Mouse (Mus musculus): ENCODE results near the gene Scn8a. TPM values are rescaled to one million over a fixed set of nuclear protein-coding genes. Genes with fewer than 3 reads are reported as not detected.

The Scn8a gene
- polyA plus RNA-seq, 1 experiment from 2014 or later = 5.5 TPM

- peak; percentile 21; the same call in 1 of the 2 replicates for ATAC-seq (ENCODE audit: low FRiP score, low read depth)
- peak within 1 kb of the TSS; percentile 86 for H3K4me2 ChIP-seq (replicated peaks)
- peak within 1 kb of the TSS; percentile 75 for H3K27ac ChIP-seq
- peak within 1 kb of the TSS; percentile 88 for H3K9ac ChIP-seq
- no peaks in the 10 kb centered on the region for H3K9me3 ChIP-seq
- H3K4me1 ChIP-seq = peaks cover 60% of the 10 kb centered on the region
- peaks cover 5% of the 10 kb centered on the region; the same call in 1 of the 2 replicates for H3K36me3 ChIP-seq
- H3K27me3 ChIP-seq = no peaks in the 10 kb centered on the region
- under 1% methylated on average over 46 of the region's 96 CpGs for WGBS
- peak within 1 kb of the TSS; percentile 85 for H3K4me3 ChIP-seq
These were observed 208.4 kb downstream of the Scn8a start, which contains the start of gene Fignl2 for GRCm38 (mm10) chr15:101077813-101078730. Gene Fignl2 (minus strand): TSS chr15:101078567.

DNA sequence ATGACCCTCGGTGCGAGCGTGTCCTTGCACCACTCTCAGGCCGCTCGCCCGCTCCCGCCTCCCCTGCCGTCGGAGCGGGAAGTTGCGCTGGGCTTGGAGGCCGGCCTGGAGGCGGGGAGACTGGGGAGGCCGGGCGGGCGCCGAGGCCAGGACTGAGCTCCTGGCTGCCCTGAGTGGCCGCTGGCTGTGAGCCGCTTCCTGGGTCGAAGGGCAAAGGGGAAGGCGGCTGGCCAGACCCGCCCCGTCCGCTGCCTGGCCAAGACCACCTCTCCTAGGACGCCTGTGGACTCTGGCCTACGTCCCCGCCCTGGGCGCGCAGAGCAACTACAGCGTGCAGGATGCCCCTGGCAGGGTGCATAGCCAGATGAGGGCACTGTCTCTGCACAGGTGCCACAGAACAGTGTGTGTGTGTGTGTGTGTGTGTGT lies 209.1 kb downstream of the Scn8a start:
- peak; percentile 53 for ATAC-seq (ENCODE audit: low FRiP score, low read depth)
- Histone ChIP-seq H3K4me3 (peak overlapping the region; percentile 85), H3K9me3 (no peaks in the 10 kb centered on the region), H3K9ac (peak overlapping the region; percentile 88), H3K36me3 (no peaks in the 10 kb centered on the region), H3K4me1 (peaks cover 60% of the 10 kb centered on the region), H3K27me3 (no peaks in the 10 kb centered on the region), H3K27ac (peak overlapping the region; percentile 58; the same call in 1 of the 2 replicates), H3K4me2 (replicated peaks) (peak overlapping the region; percentile 86)
- WGBS = under 1% methylated on average over 28 of the region's 30 CpGs

DNA sequence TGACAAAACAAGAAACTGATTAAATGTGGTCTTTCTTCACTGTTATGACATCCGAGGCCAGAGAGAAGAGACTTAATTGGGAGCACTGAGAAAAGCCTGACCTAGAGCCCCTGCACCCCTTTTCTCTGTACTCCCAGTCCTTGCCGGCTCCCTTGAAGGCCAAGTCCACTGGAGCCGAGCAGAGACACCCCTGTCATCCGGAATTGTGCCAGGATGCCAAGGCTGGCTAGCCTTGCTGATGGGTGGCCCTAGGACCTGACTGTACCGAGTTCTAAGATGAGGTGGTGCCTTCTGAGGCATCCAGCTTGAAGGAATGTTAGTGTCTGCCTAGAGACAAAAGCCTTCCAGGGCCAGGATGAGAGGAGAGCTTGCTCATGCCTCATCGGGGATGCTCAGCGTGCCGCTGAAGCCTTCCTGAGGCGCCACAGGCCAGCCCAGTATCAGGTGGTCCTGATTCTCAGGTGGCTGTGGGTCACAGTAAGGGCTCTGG lies 210.4 kb downstream of the Scn8a start:
- H3K27me3 ChIP-seq = no peaks in the 10 kb centered on the region
- H3K36me3 ChIP-seq = no peaks in the 10 kb centered on the region
- WGBS = 85% methylated on average over 9 of the region's 9 CpGs
- H3K4me2 ChIP-seq (replicated peaks) = no peak overlapping the region
- H3K9ac ChIP-seq = no peak overlapping the region
- H3K27ac ChIP-seq = no peak overlapping the region
- H3K9me3 ChIP-seq = no peaks in the 10 kb centered on the region
- H3K4me3 ChIP-seq = no peak overlapping the region
- ATAC-seq (ENCODE audit: low FRiP score, low read depth) = no peak
- peaks cover 68% of the 10 kb centered on the region for H3K4me1 ChIP-seq

DNA sequence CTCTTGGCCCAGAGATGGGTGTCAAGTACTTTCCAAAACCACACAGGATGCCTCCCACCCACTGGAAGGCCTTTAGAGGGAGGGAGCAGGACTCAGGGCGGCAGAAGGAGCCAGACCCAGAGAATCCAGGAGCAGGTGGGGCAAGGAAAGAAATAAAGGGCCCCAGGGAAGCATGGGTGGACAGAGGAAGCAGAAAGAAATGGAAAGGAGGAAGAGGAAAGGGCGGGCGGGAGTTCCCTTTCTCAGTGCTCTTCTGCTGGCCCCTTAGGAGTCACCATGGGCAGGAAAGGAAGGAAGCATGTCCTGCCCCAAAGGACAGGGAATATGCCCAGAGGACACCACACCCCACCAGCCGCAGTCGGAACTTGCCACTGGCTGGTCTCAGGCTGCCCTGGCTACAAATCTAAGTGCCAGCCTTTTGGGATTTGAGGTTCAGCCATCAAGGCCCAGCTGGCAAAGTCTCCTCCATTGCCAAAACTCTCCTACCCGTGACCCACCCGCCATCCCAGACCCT lies 211.4 kb downstream of the Scn8a start:
- Histone ChIP-seq H3K27ac (peak overlapping the region; percentile 33; the same call in 1 of the 2 replicates), H3K4me3 (no peak overlapping the region), H3K4me2 (replicated peaks) (no peak overlapping the region), H3K4me1 (peaks cover 58% of the 10 kb centered on the region), H3K27me3 (no peaks in the 10 kb centered on the region), H3K36me3 (no peaks in the 10 kb centered on the region), H3K9ac (no peak overlapping the region), H3K9me3 (no peaks in the 10 kb centered on the region)
- WGBS = 68% methylated on average over 7 of the region's 7 CpGs
- no peak for ATAC-seq (ENCODE audit: low FRiP score, low read depth)

DNA sequence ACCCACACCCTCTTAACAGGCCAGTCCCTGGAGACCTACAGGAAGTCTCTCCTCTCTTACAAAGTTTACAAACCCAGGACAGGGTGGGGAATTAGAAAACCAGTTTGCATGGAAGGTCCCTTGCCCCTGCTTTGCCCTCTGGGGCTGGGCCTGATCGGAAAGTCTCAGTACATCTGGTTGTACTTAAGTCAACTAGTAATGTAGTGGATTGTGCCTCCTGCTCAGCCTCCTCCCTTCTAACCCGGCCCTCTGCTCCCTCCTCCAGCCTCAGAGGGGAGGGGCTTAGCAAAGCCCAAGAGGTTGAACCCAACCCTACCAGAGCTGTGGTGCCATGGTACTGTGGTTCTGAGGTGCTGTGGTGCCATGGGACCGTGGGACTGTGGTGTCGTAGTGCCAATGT lies 212.6 kb downstream of the Scn8a start:
- peak; percentile 20; the same call in 1 of the 2 replicates for ATAC-seq (ENCODE audit: low FRiP score, low read depth)
- no peaks in the 10 kb centered on the region for H3K9me3 ChIP-seq
- no peaks in the 10 kb centered on the region for H3K36me3 ChIP-seq
- H3K27ac ChIP-seq = peak overlapping the region; percentile 52; the same call in 1 of the 2 replicates
- 0 out of 2 replicates have a peak overlapping the region, but pooled peaks have one; percentile 1 for H3K4me2 ChIP-seq (replicated peaks)
- peaks cover 48% of the 10 kb centered on the region for H3K4me1 ChIP-seq
- whole genome bisulfite sequencing = 34% methylated on average over 4 of the region's 4 CpGs
- no peaks in the 10 kb centered on the region for H3K27me3 ChIP-seq
- H3K9ac ChIP-seq = no peak overlapping the region; the same call in 1 of the 2 replicates
- H3K4me3 ChIP-seq = no peak overlapping the region

DNA sequence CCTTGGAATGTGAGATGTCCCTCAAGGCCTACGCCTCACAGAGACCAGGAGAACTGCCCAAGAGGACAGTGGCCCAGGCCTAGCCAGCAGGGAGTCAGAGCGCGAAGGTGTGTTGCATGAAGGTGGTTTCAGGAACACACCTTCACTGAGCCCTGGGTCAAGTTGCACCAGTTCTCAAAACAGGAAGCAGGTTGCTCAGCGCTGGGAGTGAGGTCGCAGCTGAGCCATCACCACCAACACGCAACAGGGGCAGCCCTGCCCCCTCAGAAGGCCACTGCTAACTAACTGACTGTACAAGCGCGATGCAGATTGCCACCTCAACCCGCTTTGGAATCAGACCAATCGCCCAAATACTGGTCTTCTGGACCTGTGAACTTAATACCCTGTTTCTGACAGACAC lies 214.8 kb downstream of the Scn8a start:
- WGBS = 60% methylated on average over 10 of the region's 10 CpGs
- H3K9ac ChIP-seq = peak overlapping the region; percentile 35; the same call in 1 of the 2 replicates
- H3K4me2 ChIP-seq (replicated peaks) = no peak overlapping the region
- H3K27me3 ChIP-seq = no peaks in the 10 kb centered on the region
- peaks cover 33% of the 10 kb centered on the region for H3K4me1 ChIP-seq
- no peak overlapping the region for H3K27ac ChIP-seq
- no peak for ATAC-seq (ENCODE audit: low FRiP score, low read depth)
- H3K9me3 ChIP-seq = no peaks in the 10 kb centered on the region
- no peaks in the 10 kb centered on the region for H3K36me3 ChIP-seq
- H3K4me3 ChIP-seq = no peak overlapping the region

DNA sequence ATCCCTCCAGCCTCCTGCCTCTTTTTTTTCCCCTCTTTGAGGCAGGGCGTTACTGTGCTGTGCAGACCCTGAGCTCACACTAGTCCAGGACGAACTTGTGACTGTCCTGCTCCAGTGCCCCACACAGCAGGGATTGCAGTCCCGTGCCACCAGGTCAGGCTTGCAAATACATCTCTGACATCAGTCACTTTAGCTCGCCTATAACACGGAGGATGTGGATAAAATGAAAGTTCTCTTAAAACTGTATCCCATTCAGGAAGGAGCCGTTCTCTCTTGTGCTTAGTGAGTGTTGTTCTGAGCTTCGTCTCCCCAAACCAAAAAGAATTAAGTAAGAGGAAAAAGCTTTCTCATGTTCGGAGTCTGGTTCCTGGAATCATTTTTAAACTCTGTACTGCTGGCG lies 216.8 kb downstream of the Scn8a start:
- H3K27ac ChIP-seq = no peak overlapping the region
- no peak for ATAC-seq (ENCODE audit: low FRiP score, low read depth)
- H3K9ac ChIP-seq = no peak overlapping the region
- no peaks in the 10 kb centered on the region for H3K9me3 ChIP-seq
- WGBS = 65% methylated on average over 9 of the region's 9 CpGs
- H3K4me1 ChIP-seq = peaks cover 23% of the 10 kb centered on the region
- no peaks in the 10 kb centered on the region for H3K27me3 ChIP-seq
- no peak overlapping the region for H3K4me3 ChIP-seq
- no peaks in the 10 kb centered on the region for H3K36me3 ChIP-seq
- H3K4me2 ChIP-seq (replicated peaks) = no peak overlapping the region

GRCm38 (mm10) chr15:101086956-101087355 lies 217.3 kb downstream of the Scn8a start:
- no peaks in the 10 kb centered on the region for H3K27me3 ChIP-seq
- WGBS = 44% methylated on average over 3 of the region's 3 CpGs
- no peak overlapping the region for H3K27ac ChIP-seq
- no peak for ATAC-seq (ENCODE audit: low FRiP score, low read depth)
- H3K9ac ChIP-seq = no peak overlapping the region
- peaks cover 20% of the 10 kb centered on the region for H3K4me1 ChIP-seq
- H3K9me3 ChIP-seq = no peaks in the 10 kb centered on the region
- H3K36me3 ChIP-seq = no peaks in the 10 kb centered on the region
- no peak overlapping the region for H3K4me3 ChIP-seq
- H3K4me2 ChIP-seq (replicated peaks) = no peak overlapping the region

DNA sequence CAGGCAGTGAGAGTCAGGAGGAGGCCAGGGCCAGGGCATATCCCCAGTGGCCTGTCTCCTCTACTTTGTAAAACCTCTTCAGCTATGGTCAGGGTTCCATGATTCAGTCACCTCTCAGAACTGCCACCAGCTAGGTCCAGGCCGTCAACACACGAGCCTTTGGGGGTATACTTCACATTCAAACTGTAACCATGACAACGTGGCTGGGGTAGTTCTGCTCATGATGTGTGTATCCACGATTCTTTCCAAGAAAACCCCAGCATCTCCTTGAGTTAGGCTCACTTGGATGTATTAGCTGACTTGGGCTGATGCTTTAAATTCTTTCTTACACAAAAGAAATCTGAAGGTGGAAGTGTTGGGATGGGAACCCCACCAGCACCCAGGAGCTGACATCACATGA lies 218.6 kb downstream of the Scn8a start:
- peaks cover 26% of the 10 kb centered on the region for H3K4me1 ChIP-seq
- no peaks in the 10 kb centered on the region for H3K9me3 ChIP-seq
- WGBS = 62% methylated on average over 4 of the region's 4 CpGs
- no peaks in the 10 kb centered on the region for H3K36me3 ChIP-seq
- H3K27ac ChIP-seq = no peak overlapping the region
- H3K9ac ChIP-seq = no peak overlapping the region
- H3K4me3 ChIP-seq = no peak overlapping the region
- H3K4me2 ChIP-seq (replicated peaks) = no peak overlapping the region
- ATAC-seq (ENCODE audit: low FRiP score, low read depth) = no peak
- H3K27me3 ChIP-seq = no peaks in the 10 kb centered on the region

DNA sequence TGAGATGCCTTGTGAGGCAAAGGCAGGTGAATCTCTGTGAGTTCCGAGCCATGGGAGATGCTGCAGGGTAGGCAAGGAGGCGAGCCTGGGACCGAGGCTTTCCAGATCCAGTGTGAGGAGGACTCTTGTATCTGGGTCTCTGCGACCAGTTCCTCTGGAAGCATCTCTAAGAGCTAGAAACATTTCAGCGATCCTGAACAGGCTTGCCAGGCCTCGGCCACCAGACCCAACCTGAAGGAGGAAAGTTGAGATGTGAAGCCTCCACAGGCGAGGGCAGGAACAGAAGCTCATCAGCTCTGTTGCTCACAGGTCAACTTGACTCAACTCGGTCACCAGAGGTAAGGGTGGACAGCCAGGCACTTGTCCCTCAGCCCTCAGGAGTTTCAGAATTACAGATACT lies 221.9 kb downstream of the Scn8a start:
- H3K4me1 ChIP-seq = peaks cover 42% of the 10 kb centered on the region
- no peak overlapping the region for H3K27ac ChIP-seq
- no peaks in the 10 kb centered on the region for H3K36me3 ChIP-seq
- no peak for ATAC-seq (ENCODE audit: low FRiP score, low read depth)
- H3K9ac ChIP-seq = no peak overlapping the region
- H3K4me3 ChIP-seq = no peak overlapping the region
- H3K9me3 ChIP-seq = no peaks in the 10 kb centered on the region
- H3K27me3 ChIP-seq = no peaks in the 10 kb centered on the region
- WGBS = 95% methylated on average over 8 of the region's 8 CpGs
- no peak overlapping the region for H3K4me2 ChIP-seq (replicated peaks)

DNA sequence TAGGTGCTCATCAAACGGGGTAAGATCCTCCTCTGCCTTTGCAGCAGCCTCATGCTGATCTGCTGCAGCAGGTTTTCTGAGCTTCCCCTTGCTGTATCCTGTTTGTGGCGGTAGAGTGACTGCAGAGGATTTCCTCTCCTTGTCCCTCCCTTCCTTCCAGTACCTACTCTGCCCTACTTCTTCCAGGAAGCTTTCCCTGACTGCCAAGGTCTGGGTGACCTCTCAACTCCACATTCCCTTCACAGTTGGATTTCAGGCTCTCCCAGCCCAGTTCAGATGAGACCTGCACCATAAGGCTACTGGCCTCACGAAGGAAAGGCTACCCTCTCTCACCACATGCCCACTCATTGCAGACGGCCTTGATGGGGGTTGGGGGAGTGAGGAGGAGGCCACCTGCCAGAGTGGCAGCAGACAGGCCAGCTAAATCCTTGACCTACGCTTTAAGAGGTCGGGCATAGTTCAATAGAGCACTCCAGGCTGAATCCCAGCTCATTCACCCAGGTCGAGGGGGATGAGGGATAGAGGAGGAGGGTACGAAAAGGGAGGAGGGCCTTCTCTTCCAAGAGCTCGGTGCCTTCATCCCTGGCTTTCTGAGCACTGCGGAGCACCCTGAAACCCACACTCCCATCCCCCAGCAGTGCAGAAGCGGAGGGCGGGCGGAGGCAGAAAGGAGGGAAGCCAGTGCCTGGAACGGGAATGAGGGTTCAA lies 222.6 kb downstream of the Scn8a start:
- Histone ChIP-seq H3K27me3 (no peaks in the 10 kb centered on the region), H3K4me2 (replicated peaks) (peak overlapping the region; percentile 45), H3K36me3 (no peaks in the 10 kb centered on the region), H3K9ac (no peak overlapping the region), H3K4me1 (peaks cover 41% of the 10 kb centered on the region), H3K9me3 (no peaks in the 10 kb centered on the region), H3K27ac (0 out of 2 replicates have a peak overlapping the region, but pooled peaks have one; percentile 52), H3K4me3 (0 out of 2 replicates have a peak overlapping the region, but pooled peaks have one; percentile 8)
- 30% methylated on average over 14 of the region's 14 CpGs for WGBS
- ATAC-seq (ENCODE audit: low FRiP score, low read depth) = no peak

All from limb, embryonic 13.5 days (tissue).